Mouse (Mus musculus) kidney, embryonic 14.5 days (tissue): ENCODE results near the gene Tmem43. TPM values are rescaled to one million over a fixed set of nuclear protein-coding genes. Genes with fewer than 3 reads are reported as not detected.

Experiments used
- ATAC-seq: fragments of 200-750 bp; cut with Nextera tagmentation; 2 replicates; pipeline ENCODE4 v1.8.0; 2017; ENCODE audit warnings: moderate number of reproducible peaks, mild to moderate bottlenecking, moderate TSS enrichment, moderate library complexity; ENCODE audit not compliant: low FRiP score, low TSS enrichment
- H3K27ac ChIP-seq: fragments of 300-500 bp; sonication (generic); 2 replicates; pipeline ENCODE4 v1.5.1; 2014; ENCODE audit warnings: low read depth, mild to moderate bottlenecking, low read length, moderate library complexity, mixed read lengths
- H3K27me3 ChIP-seq: fragments of 300-500 bp; sonication (generic); 2 replicates; pipeline ENCODE4 v1.6.1; 2014; ENCODE audit warnings: mild to moderate bottlenecking, low read length; ENCODE audit not compliant: control insufficient read depth, insufficient read depth
- H3K36me3 ChIP-seq: fragments of 300-500 bp; sonication (generic); 2 replicates; pipeline ENCODE4 v1.6.1; 2014; ENCODE audit warnings: low read length, mixed read lengths; ENCODE audit not compliant: control insufficient read depth, insufficient read depth
- H3K4me1 ChIP-seq: fragments of 300-500 bp; sonication (generic); 2 replicates; pipeline ENCODE4 v1.6.1; 2014; ENCODE audit warnings: low read length, mixed read lengths; ENCODE audit not compliant: control insufficient read depth, insufficient read depth
- H3K4me2 ChIP-seq: fragments of 300-500 bp; sonication (generic); replicated peaks from 2 replicates; pipeline ENCODE4 v1.6.1; 2014; ENCODE audit warnings: low read depth, mild to moderate bottlenecking, low read length
- H3K4me3 ChIP-seq: fragments of 300-500 bp; sonication (generic); 2 replicates; pipeline ENCODE4 v1.5.1; 2014; ENCODE audit warnings: mild to moderate bottlenecking, low read length
- H3K9ac ChIP-seq: fragments of 300-500 bp; sonication (generic); 2 replicates; pipeline ENCODE4 v1.6.1; 2014; ENCODE audit warnings: low read depth, mild to moderate bottlenecking, low read length, moderate library complexity
- H3K9me3 ChIP-seq: fragments of 300-500 bp; sonication (generic); 2 replicates; pipeline ENCODE4 v1.6.1; 2016; ENCODE audit warnings: low read length; ENCODE audit not compliant: control insufficient read depth
- WGBS: fragments of 180-500 bp; shearing (Covaris S2); extraction: QIAGEN DNeasy Blood & Tissue Kit; methylation state at CpG from one replicate; pipeline ENCODE4 v1.1.7; 2014; 5-methylcytosine and 5-hydroxymethylcytosine counted together
- polyA plus RNA-seq: library from polyadenylated mRNA; unstranded; fragments of >200 nt; fragmentation: Nextera tagmentation; extraction: Ambion mirVana; gene quantifications from 2 replicates; pipeline ENCODE4 v1.2.1, GENCODE M21; 2014

Gene Tmem43
- polyA plus RNA-seq, 1 experiment from 2014 or later: 47.9 TPM

GRCm38 (mm10) chr6:91483371-91483770 is 9.9 kb downstream of the Tmem43 start:
- Histone ChIP-seq H3K4me2 (no peak overlapping the region), H3K27ac (no peak overlapping the region), H3K4me3 (no peak overlapping the region), H3K9me3 (no peaks in the 10 kb centered on the region), H3K36me3 (peaks cover 97% of the 10 kb centered on the region), H3K4me1 (no peaks in the 10 kb centered on the region), H3K9ac (no peak overlapping the region), H3K27me3 (no peaks in the 10 kb centered on the region)
- WGBS: 100% methylated on average over 2 of the region's 2 CpGs
- ATAC-seq: no peak

- no peak for ATAC-seq
- H3K9me3 ChIP-seq: no peaks in the 10 kb centered on the region
- H3K36me3 ChIP-seq: peaks cover 93% of the 10 kb centered on the region
- H3K4me1 ChIP-seq: no peaks in the 10 kb centered on the region
- H3K27ac ChIP-seq: no peak overlapping the region
- H3K4me2 ChIP-seq: no peak overlapping the region
- 91% methylated on average over 15 of the region's 15 CpGs for WGBS
- no peak overlapping the region for H3K4me3 ChIP-seq
- no peaks in the 10 kb centered on the region for H3K27me3 ChIP-seq
- no peak overlapping the region for H3K9ac ChIP-seq
Measured at GRCm38 (mm10) chr6:91486736-91487453, 13.4 kb downstream of the Tmem43 start.

DNA sequence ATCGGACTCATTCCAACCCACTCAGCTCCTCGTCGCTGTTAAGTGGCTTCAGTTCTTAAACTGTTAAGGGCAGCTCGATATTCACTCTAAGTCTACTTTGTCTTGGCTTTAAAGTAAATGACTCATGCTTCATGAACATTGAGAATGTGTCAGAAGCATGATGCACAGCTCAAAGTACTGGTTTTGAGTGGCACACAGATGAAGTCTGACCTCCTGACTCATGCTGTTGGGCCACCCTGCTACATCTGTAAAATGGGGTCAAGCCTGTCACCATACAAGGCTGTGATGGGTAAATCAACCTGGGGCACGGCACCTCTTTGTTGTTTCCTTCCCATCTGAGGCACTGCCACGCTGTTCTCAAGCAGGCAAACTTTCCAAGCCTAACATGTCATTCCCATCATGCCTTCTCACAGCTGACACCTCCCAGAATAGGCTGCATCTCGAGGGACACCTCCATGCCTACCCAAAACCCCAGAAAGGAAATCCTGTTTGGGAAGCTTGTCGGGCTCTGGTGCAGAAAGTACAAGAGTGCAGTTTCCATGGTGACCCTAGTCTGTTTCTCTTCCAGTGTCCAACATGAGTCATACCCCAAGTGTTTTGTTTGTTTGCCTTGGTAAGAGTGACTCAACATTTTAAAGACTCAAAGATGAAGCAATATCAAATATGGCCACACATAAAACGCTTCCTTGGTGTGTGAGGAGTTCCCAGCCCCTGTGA is 15.2 kb downstream of the Tmem43 start:
- WGBS: 82% methylated on average over 9 of the region's 9 CpGs
- Histone ChIP-seq H3K36me3 (peaks cover 86% of the 10 kb centered on the region), H3K27me3 (no peaks in the 10 kb centered on the region), H3K9ac (no peak overlapping the region), H3K9me3 (no peaks in the 10 kb centered on the region), H3K4me1 (no peaks in the 10 kb centered on the region), H3K27ac (no peak overlapping the region), H3K4me2 (no peak overlapping the region), H3K4me3 (no peak overlapping the region)
- no peak for ATAC-seq

DNA sequence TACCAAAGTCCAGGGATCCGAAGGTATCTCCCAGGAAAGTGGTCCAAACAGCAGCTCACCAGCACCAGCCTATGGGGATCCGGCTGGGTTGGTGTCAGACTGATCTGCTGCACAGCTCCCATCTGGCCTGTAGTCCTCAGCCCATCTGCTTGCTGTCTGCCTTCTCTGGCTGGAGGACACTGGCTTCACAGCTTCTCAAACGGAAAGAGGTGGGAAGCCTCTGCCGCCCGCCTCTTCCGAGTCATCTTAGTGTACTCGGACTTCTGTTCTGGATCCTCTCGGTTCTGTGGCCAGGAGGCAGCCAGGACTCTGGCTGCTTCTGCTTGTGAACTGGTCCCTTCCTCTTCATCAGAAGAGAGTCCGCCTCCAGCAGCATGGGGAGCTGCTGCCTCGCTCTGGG is 16.4 kb downstream of the Tmem43 start:
- no peak overlapping the region for H3K9ac ChIP-seq
- no peaks in the 10 kb centered on the region for H3K27me3 ChIP-seq
- H3K27ac ChIP-seq: no peak overlapping the region
- no peaks in the 10 kb centered on the region for H3K4me1 ChIP-seq
- H3K4me2 ChIP-seq: no peak overlapping the region
- ATAC-seq: no peak
- H3K4me3 ChIP-seq: no peak overlapping the region
- no peaks in the 10 kb centered on the region for H3K9me3 ChIP-seq
- WGBS: 85% methylated on average over 10 of the region's 10 CpGs
- peaks cover 83% of the 10 kb centered on the region for H3K36me3 ChIP-seq

DNA sequence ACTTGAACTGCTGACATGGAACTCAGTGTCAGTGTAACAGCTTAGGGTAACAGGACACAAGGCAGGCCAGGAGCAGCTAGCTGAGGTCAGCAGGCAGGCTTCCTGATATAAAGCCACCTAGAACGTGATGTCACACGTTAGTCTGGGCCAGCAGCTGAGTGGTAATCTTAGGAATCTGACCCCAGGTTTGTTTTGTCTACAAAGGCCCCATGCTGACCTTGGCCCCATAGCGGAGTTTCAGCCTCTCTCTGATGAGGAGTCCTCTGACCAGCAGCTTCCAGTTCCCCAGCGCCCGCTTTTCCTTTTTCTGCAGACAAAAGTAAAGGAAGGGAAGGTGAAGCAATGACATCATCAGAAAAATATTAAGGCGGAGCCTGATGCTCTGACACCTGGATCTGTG is 17.5 kb downstream of the Tmem43 start:
- H3K4me1 ChIP-seq: no peaks in the 10 kb centered on the region
- no peak overlapping the region for H3K9ac ChIP-seq
- 70% methylated on average over 6 of the region's 6 CpGs for WGBS
- H3K36me3 ChIP-seq: peaks cover 79% of the 10 kb centered on the region
- H3K27ac ChIP-seq: no peak overlapping the region
- no peak for ATAC-seq
- no peaks in the 10 kb centered on the region for H3K27me3 ChIP-seq
- no peaks in the 10 kb centered on the region for H3K9me3 ChIP-seq
- H3K4me2 ChIP-seq: no peak overlapping the region
- no peak overlapping the region for H3K4me3 ChIP-seq

DNA sequence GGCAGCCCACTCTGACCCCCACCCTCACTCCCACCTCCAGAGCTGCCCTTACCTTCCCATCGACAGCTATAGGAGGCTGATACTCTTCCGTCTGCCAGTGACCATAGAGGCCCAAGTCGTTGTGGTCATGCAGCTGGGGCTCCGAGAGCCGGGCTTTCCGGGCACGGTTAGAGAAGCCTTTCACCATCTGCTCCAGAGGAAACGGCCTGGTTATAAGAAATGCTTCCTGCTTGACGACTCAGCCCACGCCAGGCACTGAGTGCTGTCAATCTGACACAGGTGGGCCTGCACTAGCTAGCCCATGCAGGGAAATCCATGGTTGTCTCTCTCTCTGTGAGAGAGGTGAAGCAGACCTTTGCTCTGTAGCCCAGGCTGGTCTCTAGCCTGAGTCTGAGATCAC is 19.6 kb downstream of the Tmem43 start:
- Histone ChIP-seq H3K4me3 (no peak overlapping the region), H3K9me3 (no peaks in the 10 kb centered on the region)

GRCm38 (mm10) chr6:91494526-91494925 is 21.0 kb downstream of the Tmem43 start:
- no peaks in the 10 kb centered on the region for H3K27me3 ChIP-seq
- no peak overlapping the region for H3K4me2 ChIP-seq
- WGBS: 91% methylated on average over 8 of the region's 8 CpGs
- no peaks in the 10 kb centered on the region for H3K4me1 ChIP-seq
- H3K4me3 ChIP-seq: no peak overlapping the region
- H3K27ac ChIP-seq: no peak overlapping the region
- no peak overlapping the region for H3K9ac ChIP-seq
- H3K9me3 ChIP-seq: no peaks in the 10 kb centered on the region
- peaks cover 83% of the 10 kb centered on the region for H3K36me3 ChIP-seq
- ATAC-seq: no peak

More for the DNA sequence above, 19.6 kb downstream of the Tmem43 start:
- 87% methylated on average over 10 of the region's 10 CpGs for WGBS
- Histone ChIP-seq H3K27ac (no peak overlapping the region), H3K36me3 (peaks cover 78% of the 10 kb centered on the region), H3K27me3 (no peaks in the 10 kb centered on the region), H3K4me1 (no peaks in the 10 kb centered on the region), H3K4me2 (no peak overlapping the region), H3K9ac (no peak overlapping the region)
- ATAC-seq: no peak

GRCm38 (mm10) chr6:91503302-91503701 is 29.8 kb downstream of the Tmem43 start:
- no peak overlapping the region for H3K4me3 ChIP-seq
- no peak overlapping the region for H3K9ac ChIP-seq
- H3K27me3 ChIP-seq: no peaks in the 10 kb centered on the region
- H3K9me3 ChIP-seq: no peaks in the 10 kb centered on the region
- no peak overlapping the region for H3K27ac ChIP-seq
- no peak for ATAC-seq
- H3K4me2 ChIP-seq: no peak overlapping the region
- 84% methylated on average over 1 of the region's 1 CpGs for WGBS
- peaks cover 96% of the 10 kb centered on the region for H3K36me3 ChIP-seq
- H3K4me1 ChIP-seq: no peaks in the 10 kb centered on the region

DNA sequence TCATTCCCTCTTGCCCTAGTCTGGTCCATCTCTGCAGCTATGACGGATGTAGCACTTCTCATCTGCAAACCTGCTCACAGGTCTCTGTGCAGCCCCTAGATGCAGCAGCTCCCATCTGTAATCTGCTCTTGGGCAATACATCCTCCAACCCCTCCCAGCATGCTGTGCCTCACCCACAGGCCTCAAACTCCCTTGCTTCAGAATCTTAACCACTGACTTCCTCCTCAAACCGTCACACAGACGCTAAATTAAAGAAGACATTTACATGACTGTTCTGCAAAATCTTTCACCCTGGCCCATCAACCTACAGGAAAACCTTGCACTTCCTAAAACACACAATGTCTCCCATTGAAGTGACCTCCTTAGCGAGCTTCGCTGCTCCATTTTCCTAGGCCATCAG is 32.5 kb downstream of the Tmem43 start:
- H3K4me3 ChIP-seq: no peak overlapping the region
- H3K4me2 ChIP-seq: no peak overlapping the region
- no peaks in the 10 kb centered on the region for H3K4me1 ChIP-seq
- no peaks in the 10 kb centered on the region for H3K27me3 ChIP-seq
- H3K9me3 ChIP-seq: no peaks in the 10 kb centered on the region
- H3K36me3 ChIP-seq: peaks cover 81% of the 10 kb centered on the region
- no peak for ATAC-seq
- WGBS: 93% methylated on average over 5 of the region's 5 CpGs
- H3K9ac ChIP-seq: no peak overlapping the region
- no peak overlapping the region for H3K27ac ChIP-seq
